8 mouse cellular contexts compared by ENCODE assay signal in genomic region chr1:170173991-170174813, GRCm38 (mm10). TPM values are rescaled to one million over a fixed set of nuclear protein-coding genes. Genes with fewer than 3 reads are reported as not detected.
DNase-seq lines count a peak whose midpoint lies in the region; ATAC-seq lines count a peak whose summit lies in the region.

No protein-coding gene starts in this region.

- no peaks in the 10 kb centered on the region for H3K27me3 ChIP-seq in forebrain, embryonic 16.5 days (replicated peaks; ENCODE audit: control insufficient read depth, insufficient read depth, low read length)
- no peaks in the 10 kb centered on the region for H3K27me3 ChIP-seq in kidney, embryonic 14.5 days (ENCODE audit: control insufficient read depth, insufficient read depth, low read length)
- no peaks in the 10 kb centered on the region for H3K27me3 ChIP-seq in megakaryocyte, embryonic 14.5 days (replicated peaks)

- WGBS in forebrain, embryonic 16.5 days = under 1% methylated on average over 45 of the region's 50 CpGs
- under 1% methylated on average over 50 of the region's 50 CpGs for WGBS in kidney, embryonic 14.5 days

- H3K4me1 ChIP-seq in forebrain, embryonic 16.5 days (replicated peaks; ENCODE audit: control insufficient read depth, insufficient read depth, low read length) = peaks cover 11% of the 10 kb centered on the region
- H3K4me1 ChIP-seq in kidney, embryonic 14.5 days (ENCODE audit: control insufficient read depth, insufficient read depth, low read length) = peaks cover 11% of the 10 kb centered on the region; the same call in 1 of the 2 replicates
- H3K4me1 ChIP-seq in megakaryocyte, embryonic 14.5 days = peaks cover 26% of the 10 kb centered on the region

- DNase-seq in cerebellum, adult 11-12 months = no peak
- peak; percentile 84 for DNase-seq in thymus, postnatal 4 days
- DNase-seq in thymus, postnatal 0 days (ENCODE audit: low spot score) = no peak
- no peak for DNase-seq in right cerebral cortex, postnatal 14 days

- H3K36me3 ChIP-seq in forebrain, embryonic 16.5 days (ENCODE audit: control insufficient read depth, insufficient read depth) = no peaks in the 10 kb centered on the region
- no peaks in the 10 kb centered on the region for H3K36me3 ChIP-seq in kidney, embryonic 14.5 days (ENCODE audit: control insufficient read depth, insufficient read depth, low read length)
- no peaks in the 10 kb centered on the region for H3K36me3 ChIP-seq in megakaryocyte, embryonic 14.5 days (replicated peaks; ENCODE audit: low read length)

- H3K4me2 ChIP-seq in forebrain, embryonic 16.5 days (ENCODE audit: low read length) = peak overlapping the region; percentile 71
- peak overlapping the region; percentile 79 for H3K4me2 ChIP-seq in kidney, embryonic 14.5 days (replicated peaks; ENCODE audit: low read depth, low read length)

- H3K9me3 ChIP-seq in forebrain, embryonic 16.5 days (ENCODE audit: control insufficient read depth, low read length) = no peaks in the 10 kb centered on the region
- H3K9me3 ChIP-seq in kidney, embryonic 14.5 days (ENCODE audit: control insufficient read depth, low read length) = no peaks in the 10 kb centered on the region
- no peaks in the 10 kb centered on the region for H3K9me3 ChIP-seq in megakaryocyte, embryonic 14.5 days

- peak overlapping the region; percentile 68 for H3K27ac ChIP-seq in forebrain, embryonic 16.5 days (ENCODE audit: low read length)
- H3K27ac ChIP-seq in kidney, embryonic 14.5 days (ENCODE audit: low read depth, low read length) = peak overlapping the region; percentile 77; the same call in 1 of the 2 replicates

- peak overlapping the region; percentile 83 for H3K9ac ChIP-seq in forebrain, embryonic 16.5 days (replicated peaks; ENCODE audit: low read depth, low read length)
- peak overlapping the region; percentile 85 for H3K9ac ChIP-seq in kidney, embryonic 14.5 days (ENCODE audit: low read depth, low read length)

- H3K4me3 ChIP-seq in forebrain, embryonic 16.5 days (replicated peaks; ENCODE audit: low read length) = peak overlapping the region; percentile 74
- H3K4me3 ChIP-seq in kidney, embryonic 14.5 days (ENCODE audit: low read length) = peak overlapping the region; percentile 86
- peak overlapping the region; percentile 98 for H3K4me3 ChIP-seq in megakaryocyte, embryonic 14.5 days (replicated peaks)

- ATAC-seq in cerebellum, adult (ENCODE audit: insufficient number of reproducible peaks, low FRiP score, low TSS enrichment) = peak; percentile 14
- ATAC-seq in forebrain, embryonic 16.5 days = peak; percentile 87
- no peak; the same call in 1 of the 2 replicates for ATAC-seq in kidney, embryonic 14.5 days (ENCODE audit: low FRiP score, low TSS enrichment)

RNA-seq across cellular contexts. Expression of gene Uap1, which starts 0.6 kb away (rescaled TPM):
- 48.9 and 51.0 TPM in 2 replicates for polyA plus RNA-seq in thymus, postnatal 0 days (2015; fragmentation: Nextera tagmentation; extraction: Ambion mirVana)
- polyA plus RNA-seq in forebrain, embryonic 16.5 days (2015; fragmentation: Nextera tagmentation; extraction: Ambion mirVana) = 56.6 and 57.9 TPM in 2 replicates
- polyA plus RNA-seq in kidney, embryonic 14.5 days (2014; fragmentation: Nextera tagmentation; extraction: Ambion mirVana) = 36.5 and 51.0 TPM in 2 replicates
- 0.74 and 2.3 TPM in 2 replicates for polyA plus RNA-seq in megakaryocyte, embryonic 14.5 days (2012; ENCODE audit: insufficient read depth, low replicate concordance)

RNA-seq across cellular contexts. Expression of gene Uhmk1, which starts 41.0 kb away (rescaled TPM):
- polyA plus RNA-seq in thymus, postnatal 0 days (2015; fragmentation: Nextera tagmentation; extraction: Ambion mirVana) = 6.7 and 7.0 TPM in 2 replicates
- polyA plus RNA-seq in forebrain, embryonic 16.5 days (2015; fragmentation: Nextera tagmentation; extraction: Ambion mirVana) = 8.1 and 8.4 TPM in 2 replicates
- 8.2 and 12.2 TPM in 2 replicates for polyA plus RNA-seq in kidney, embryonic 14.5 days (2014; fragmentation: Nextera tagmentation; extraction: Ambion mirVana)
- polyA plus RNA-seq in megakaryocyte, embryonic 14.5 days (2012; ENCODE audit: insufficient read depth, low replicate concordance) = 0.74 and 1.1 TPM in 2 replicates

RNA-seq across cellular contexts. Expression of gene Sh2d1b2, which starts 58.3 kb away (rescaled TPM):
- not detected in 2 replicates for polyA plus RNA-seq in thymus, postnatal 0 days (2015; fragmentation: Nextera tagmentation; extraction: Ambion mirVana)
- 0.08 TPM in 1 of 2 replicates, not detected in the other for polyA plus RNA-seq in forebrain, embryonic 16.5 days (2015; fragmentation: Nextera tagmentation; extraction: Ambion mirVana)
- polyA plus RNA-seq in kidney, embryonic 14.5 days (2014; fragmentation: Nextera tagmentation; extraction: Ambion mirVana) = not detected in 2 replicates
- polyA plus RNA-seq in megakaryocyte, embryonic 14.5 days (2012; ENCODE audit: insufficient read depth, low replicate concordance) = not detected in 2 replicates

Comparison
In these comparisons a context has a peak if more than half of its experiments do, and no peak if none do; other contexts are left out.
1. RNA of gene Uap1, which starts 0.6 kb away (polyA plus RNA-seq): 56.6 to 57.9 TPM in forebrain, embryonic 16.5 days, 36.5 to 51.0 TPM in kidney, embryonic 14.5 days and 48.9 to 51.0 TPM in thymus, postnatal 0 days; 0.74 to 2.3 TPM in megakaryocyte, embryonic 14.5 days; every median in the first group is over 10 times any median in the second.
2. Peak in every context shown above with its lines, with median percentiles within 50 percentile points of each other: H3K4me3 ChIP-seq.